Mouse (Mus musculus) lung, embryonic 16.5 days (tissue): ENCODE results near the gene Itga3. TPM values are rescaled to one million over a fixed set of nuclear protein-coding genes. Genes with fewer than 3 reads are reported as not detected.

Experiments used
- ATAC-seq: fragments of 200-750 bp; cut with Nextera tagmentation; 2 replicates; pipeline ENCODE4 v1.8.0; 2017; ENCODE audit warnings: low read depth, mild to moderate bottlenecking, moderate library complexity
- H3K27ac ChIP-seq: fragments of 300-500 bp; sonication (generic); 2 replicates; pipeline ENCODE4 v1.5.1; 2014; ENCODE audit warnings: mild to moderate bottlenecking, control low read depth, low read length
- H3K27me3 ChIP-seq: fragments of 300-500 bp; sonication (generic); 2 replicates; pipeline ENCODE4 v1.6.1; 2014; ENCODE audit warnings: low read depth, low read length, mixed read lengths; ENCODE audit not compliant: control insufficient read depth, insufficient read depth
- H3K36me3 ChIP-seq: fragments of 300-500 bp; sonication (generic); 2 replicates; pipeline ENCODE4 v1.6.1; 2014; ENCODE audit warnings: low read length; ENCODE audit not compliant: control insufficient read depth, insufficient read depth
- H3K4me1 ChIP-seq: fragments of 300-500 bp; sonication (generic); replicated peaks from 2 replicates; pipeline ENCODE4 v1.6.1; 2014; ENCODE audit warnings: low read length, mixed read lengths; ENCODE audit not compliant: control insufficient read depth, insufficient read depth
- H3K4me2 ChIP-seq: fragments of 300-500 bp; sonication (generic); 2 replicates; pipeline ENCODE4 v1.6.1; 2014; ENCODE audit warnings: low read depth, low read length, control low read depth
- H3K4me3 ChIP-seq: fragments of 300-500 bp; sonication (generic); 2 replicates; pipeline ENCODE4 v1.5.1; 2014; ENCODE audit warnings: mild to moderate bottlenecking, low read length, control low read depth
- H3K9ac ChIP-seq: fragments of 300-500 bp; sonication (generic); 2 replicates; pipeline ENCODE4 v1.6.1; 2014; ENCODE audit warnings: low read length, control low read depth
- H3K9me3 ChIP-seq: fragments of 300-500 bp; sonication (generic); 2 replicates; pipeline ENCODE4 v1.6.1; 2016; ENCODE audit warnings: low read length; ENCODE audit not compliant: control insufficient read depth
- WGBS: fragments of 180-500 bp; shearing (Covaris S2); extraction: QIAGEN DNeasy Blood & Tissue Kit; methylation state at CpG from one replicate; pipeline ENCODE4 v1.1.7; 2014; 5-methylcytosine and 5-hydroxymethylcytosine counted together
- polyA plus RNA-seq: library from polyadenylated mRNA; unstranded; fragments of >200 nt; fragmentation: Nextera tagmentation; extraction: Ambion mirVana; gene quantifications from 2 replicates; pipeline ENCODE4 v1.2.1, GENCODE M21; 2015

Gene Itga3
- polyA plus RNA-seq, 1 experiment from 2014 or later = 23.3 TPM

- 62% methylated on average over 5 of the region's 5 CpGs for WGBS
These were observed 21.9 kb upstream of the Itga3 start for GRCm38 (mm10) chr11:95098346-95099095.

GRCm38 (mm10) chr11:95097889-95098288 lies 21.3 kb upstream of the Itga3 start:
- Histone ChIP-seq H3K27me3 (no peaks in the 10 kb centered on the region), H3K4me2 (no peak overlapping the region), H3K9me3 (no peaks in the 10 kb centered on the region; the same call in 1 of the 2 replicates), H3K9ac (no peak overlapping the region), H3K4me1 (peaks cover 34% of the 10 kb centered on the region), H3K36me3 (no peaks in the 10 kb centered on the region), H3K4me3 (no peak overlapping the region), H3K27ac (no peak overlapping the region)
- ATAC-seq = no peak
- 56% methylated on average over 6 of the region's 6 CpGs for WGBS

More at GRCm38 (mm10) chr11:95098346-95099095, 21.9 kb upstream of the Itga3 start:
- Histone ChIP-seq H3K27ac (no peak overlapping the region), H3K9ac (no peak overlapping the region), H3K9me3 (peaks cover 3% of the 10 kb centered on the region; the same call in 1 of the 2 replicates), H3K27me3 (no peaks in the 10 kb centered on the region), H3K4me1 (peaks cover 34% of the 10 kb centered on the region), H3K4me3 (no peak overlapping the region), H3K4me2 (no peak overlapping the region), H3K36me3 (no peaks in the 10 kb centered on the region)
- no peak for ATAC-seq

- Histone ChIP-seq H3K4me2 (peak overlapping the region; percentile 13; the same call in 1 of the 2 replicates), H3K36me3 (no peaks in the 10 kb centered on the region), H3K4me3 (no peak overlapping the region), H3K27ac (peak overlapping the region; percentile 86), H3K27me3 (no peaks in the 10 kb centered on the region), H3K4me1 (peaks cover 34% of the 10 kb centered on the region), H3K9ac (peak overlapping the region; percentile 29), H3K9me3 (no peaks in the 10 kb centered on the region)
- ATAC-seq = peak; percentile 91
- 21% methylated on average over 4 of the region's 4 CpGs for WGBS
These were observed 20.2 kb upstream of the Itga3 start for GRCm38 (mm10) chr11:95096608-95097373.

GRCm38 (mm10) chr11:95095596-95095995 lies 19.0 kb upstream of the Itga3 start:
- 67% methylated on average over 10 of the region's 10 CpGs for WGBS
- no peak for ATAC-seq
- Histone ChIP-seq H3K27ac (no peak overlapping the region), H3K4me1 (peaks cover 28% of the 10 kb centered on the region), H3K27me3 (no peaks in the 10 kb centered on the region), H3K4me2 (no peak overlapping the region), H3K9me3 (no peaks in the 10 kb centered on the region), H3K36me3 (no peaks in the 10 kb centered on the region), H3K9ac (no peak overlapping the region), H3K4me3 (no peak overlapping the region)

GRCm38 (mm10) chr11:95093077-95093476 lies 16.5 kb upstream of the Itga3 start:
- Histone ChIP-seq H3K4me1 (peaks cover 37% of the 10 kb centered on the region), H3K27me3 (no peaks in the 10 kb centered on the region), H3K4me3 (no peak overlapping the region), H3K4me2 (no peak overlapping the region), H3K9ac (no peak overlapping the region), H3K9me3 (no peaks in the 10 kb centered on the region), H3K27ac (no peak overlapping the region), H3K36me3 (no peaks in the 10 kb centered on the region)
- 60% methylated on average over 5 of the region's 5 CpGs for WGBS
- no peak for ATAC-seq

- WGBS = 51% methylated on average over 16 of the region's 16 CpGs
- peak overlapping the region; percentile 32; the same call in 1 of the 2 replicates for H3K9ac ChIP-seq
- H3K36me3 ChIP-seq = no peaks in the 10 kb centered on the region
- H3K27me3 ChIP-seq = no peaks in the 10 kb centered on the region
- H3K27ac ChIP-seq = peak overlapping the region; percentile 62
- peak; percentile 64 for ATAC-seq
- peaks cover 34% of the 10 kb centered on the region for H3K4me1 ChIP-seq
- H3K9me3 ChIP-seq = no peaks in the 10 kb centered on the region
- no peak overlapping the region for H3K4me2 ChIP-seq
- no peak overlapping the region for H3K4me3 ChIP-seq
These were observed 12.5 kb upstream of the Itga3 start for GRCm38 (mm10) chr11:95088857-95089779.

- Histone ChIP-seq H3K27me3 (no peaks in the 10 kb centered on the region), H3K4me2 (no peak overlapping the region), H3K4me3 (no peak overlapping the region), H3K36me3 (no peaks in the 10 kb centered on the region), H3K9me3 (no peaks in the 10 kb centered on the region), H3K4me1 (peaks cover 34% of the 10 kb centered on the region), H3K27ac (peak overlapping the region; percentile 62), H3K9ac (no peak overlapping the region)
- 43% methylated on average over 7 of the region's 7 CpGs for WGBS
- no peak for ATAC-seq
These were observed 11.7 kb upstream of the Itga3 start for GRCm38 (mm10) chr11:95088286-95088685.

- H3K4me2 ChIP-seq = no peak overlapping the region
- no peaks in the 10 kb centered on the region for H3K27me3 ChIP-seq
- WGBS = 41% methylated on average over 17 of the region's 17 CpGs
- no peak overlapping the region for H3K4me3 ChIP-seq
- ATAC-seq = no peak
- H3K9ac ChIP-seq = 0 out of 2 replicates have a peak overlapping the region, but pooled peaks have one; percentile 20
- peak overlapping the region; percentile 24; the same call in 1 of the 2 replicates for H3K27ac ChIP-seq
- no peaks in the 10 kb centered on the region for H3K36me3 ChIP-seq
- peaks cover 34% of the 10 kb centered on the region for H3K4me1 ChIP-seq
- H3K9me3 ChIP-seq = no peaks in the 10 kb centered on the region
These were observed 11.0 kb upstream of the Itga3 start for GRCm38 (mm10) chr11:95087301-95088228.
